Mouse (Mus musculus) cerebellum, adult 2 months (tissue): ENCODE data around the gene Zmynd15. TPM values are rescaled to one million over a fixed set of nuclear protein-coding genes. Genes with fewer than 3 reads are reported as not detected.
A peak's percentile ranks its signal among the peaks of the same experiment; 100 is the strongest.

ENCODE experiments used
- DNase-seq, 2 experiments: peaks; one replicate each; pipeline ENCODE4 v3.0.0; 2021
- H3K27ac ChIP-seq: fragments of 200-500 bp; 2 replicates; pipeline ENCODE4 v1.5.1; 2012; ENCODE audit warnings: low read length, control low read depth, inconsistent platforms; ENCODE audit not compliant: insufficient read depth
- H3K27me3 ChIP-seq: fragments of 200-500 bp; 2 replicates; pipeline ENCODE4 v1.6.1; 2012; ENCODE audit warnings: inconsistent platforms, mild to moderate bottlenecking, low read length, moderate library complexity; ENCODE audit not compliant: control insufficient read depth, insufficient read depth
- H3K4me1 ChIP-seq: fragments of 200-500 bp; 2 replicates; pipeline ENCODE4 v1.6.1; 2011; ENCODE audit warnings: low read length; ENCODE audit not compliant: control insufficient read depth, insufficient read depth
- H3K4me3 ChIP-seq: fragments of 200-500 bp; replicated peaks from 2 replicates; pipeline ENCODE3; 2011; ENCODE audit warnings: mild to moderate bottlenecking, low read depth, low read length, control low read depth; ENCODE audit not compliant: insufficient read depth
- CTCF ChIP-seq: fragments of 200-500 bp; IDR thresholded peaks from 2 replicates; pipeline ENCODE4 v1.5.1; 2011; ENCODE audit warnings: low read depth, mild to moderate bottlenecking, control low read depth, low read length, moderate library complexity, borderline replicate concordance; ENCODE audit not compliant: insufficient read depth
- POLR2A ChIP-seq: fragments of 200-500 bp; IDR thresholded peaks from 2 replicates; pipeline ENCODE4 v1.6.1; 2011; ENCODE audit warnings: low read length, control low read depth, borderline replicate concordance; ENCODE audit not compliant: insufficient read depth
- WGBS: fragments of 180-500 bp; shearing (Covaris S2); methylation state at CpG from one replicate; pipeline ENCODE4 v1.1.7; 2018; 5-methylcytosine and 5-hydroxymethylcytosine counted together
- polyA plus RNA-seq: library from polyadenylated mRNA; depleted of rRNA; stranded (reverse); fragments of >200 nt; gene quantifications from 2 replicates; pipeline ENCODE4 v1.2.3, GENCODE M21; 2012

Gene Zmynd15
- polyA plus RNA-seq, 1 experiment = 0.21 TPM

DNA sequence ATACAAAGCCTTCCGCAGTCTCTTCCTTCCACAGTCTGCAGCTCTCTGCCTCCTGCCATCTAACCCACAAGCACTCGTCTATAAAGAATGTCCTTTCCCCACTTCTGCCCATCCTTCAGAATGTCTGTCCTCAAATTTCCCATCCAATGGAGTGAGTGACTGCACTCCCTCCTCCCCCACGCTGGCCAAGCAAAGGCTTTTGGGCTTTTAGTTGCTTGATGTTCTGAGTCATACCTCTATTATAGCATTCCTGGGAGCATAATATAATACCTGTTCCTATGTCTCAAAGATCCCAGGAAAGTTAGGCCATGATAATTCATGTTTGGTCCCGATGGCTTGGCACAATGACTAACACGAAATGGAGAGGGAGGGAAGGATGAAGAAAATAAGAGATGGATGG is 27.7 kb upstream of the Zmynd15 start:
- Histone ChIP-seq H3K27ac (0 out of 2 replicates have a peak overlapping the region, but pooled peaks have one; percentile 10), H3K4me1 (peaks cover 6% of the 10 kb centered on the region), H3K27me3 (no peaks in the 10 kb centered on the region), H3K4me3 (no peak overlapping the region)
- TF ChIP-seq POLR2A (no peak), CTCF (no peak)
- 27% methylated on average over 5 of the region's 5 CpGs for WGBS
- peak in 1 of 2 experiments; percentile 37 for DNase-seq

DNA sequence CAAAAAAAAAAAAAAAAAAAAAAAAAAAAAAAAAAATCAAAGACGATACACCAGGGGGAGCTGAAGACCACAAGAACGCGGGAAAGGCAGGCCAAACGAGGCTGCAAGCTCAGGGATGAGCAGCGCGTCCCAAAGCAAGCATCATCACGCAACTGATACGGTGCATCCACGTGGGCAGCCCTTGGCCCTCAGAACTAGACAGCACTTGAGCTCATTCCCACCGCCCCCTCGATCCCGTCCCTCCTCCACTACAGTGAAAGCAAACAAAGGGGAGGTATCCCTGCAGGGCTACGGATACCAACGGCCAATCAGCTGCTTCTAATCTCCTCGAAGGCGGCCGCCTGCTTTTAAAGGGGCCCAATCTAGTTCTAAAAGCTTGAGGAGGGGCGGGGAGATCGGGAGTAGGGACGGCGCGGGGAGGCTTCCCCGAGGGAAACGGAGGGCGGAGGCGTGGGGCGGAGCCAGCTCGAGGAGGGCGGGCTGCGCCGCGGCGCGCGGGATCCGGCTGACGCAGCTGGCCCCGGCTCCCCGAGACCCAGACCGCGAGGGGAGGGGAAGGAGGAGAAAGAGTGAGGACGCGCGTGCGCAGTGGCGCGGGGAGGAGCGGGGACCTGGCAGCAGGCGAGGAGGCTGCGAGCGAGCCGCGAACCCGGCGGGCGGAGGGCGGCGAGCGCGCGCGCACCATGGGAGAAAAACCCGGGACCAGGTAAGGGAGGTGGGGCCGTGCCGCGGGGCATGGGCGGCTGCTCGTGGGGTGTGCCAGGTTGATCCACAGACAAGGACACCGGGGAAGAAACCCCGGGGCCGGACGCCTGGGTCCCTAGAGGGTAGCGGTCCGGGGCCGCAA is 27.0 kb upstream of the Zmynd15 start, which contains the start of gene Arrb2:
Gene Arrb2 (plus strand): TSS at position 588 of the 847 bp plus-strand sequence.
- peak within 1 kb of the TSS; percentile 32 for H3K27ac ChIP-seq
- DNase-seq = peak; percentile 99
- under 1% methylated on average over 73 of the region's 75 CpGs for WGBS
- TF ChIP-seq POLR2A (peak; percentile 80), CTCF (peak; percentile 80)
- H3K4me3 ChIP-seq = peak within 1 kb of the TSS; percentile 74
- no peaks in the 10 kb centered on the region for H3K27me3 ChIP-seq
- H3K4me1 ChIP-seq = peaks cover 6% of the 10 kb centered on the region

DNA sequence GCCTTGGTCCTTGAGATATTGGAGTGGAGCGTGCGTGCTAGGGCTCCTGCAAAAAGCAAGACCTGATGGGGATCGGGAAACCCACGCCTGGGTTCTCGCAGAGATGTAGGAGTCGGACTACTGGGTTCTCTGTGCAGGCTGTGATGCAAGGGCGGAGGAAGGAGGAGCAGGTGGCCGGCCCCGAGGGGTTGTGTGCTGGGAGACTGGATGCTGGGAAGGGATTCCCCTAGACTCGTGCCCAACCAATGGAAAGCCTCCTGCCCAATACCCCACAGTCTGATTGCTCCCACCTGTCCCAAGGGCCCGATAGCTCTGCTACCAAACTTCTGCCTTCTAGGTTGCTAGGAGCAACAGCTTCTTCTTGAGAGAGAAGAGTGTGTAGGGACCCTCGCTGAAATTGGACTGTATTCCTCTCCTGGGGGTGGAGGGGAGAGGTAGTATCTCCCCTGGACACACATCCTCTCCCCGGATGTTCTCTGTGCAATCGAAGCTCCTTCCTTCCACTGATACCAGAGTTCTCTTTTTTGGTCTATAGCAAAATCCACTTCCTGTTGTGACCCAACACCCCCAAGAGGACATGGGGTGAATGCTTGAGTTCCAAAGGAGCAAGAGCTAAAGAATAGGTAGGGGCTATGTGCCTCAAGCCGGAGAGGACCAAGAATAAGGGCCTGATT is 26.2 kb upstream of the Zmynd15 start:
- WGBS = 3% methylated on average over 15 of the region's 15 CpGs
- peak in 1 of 2 experiments; percentile 71 for DNase-seq

DNA sequence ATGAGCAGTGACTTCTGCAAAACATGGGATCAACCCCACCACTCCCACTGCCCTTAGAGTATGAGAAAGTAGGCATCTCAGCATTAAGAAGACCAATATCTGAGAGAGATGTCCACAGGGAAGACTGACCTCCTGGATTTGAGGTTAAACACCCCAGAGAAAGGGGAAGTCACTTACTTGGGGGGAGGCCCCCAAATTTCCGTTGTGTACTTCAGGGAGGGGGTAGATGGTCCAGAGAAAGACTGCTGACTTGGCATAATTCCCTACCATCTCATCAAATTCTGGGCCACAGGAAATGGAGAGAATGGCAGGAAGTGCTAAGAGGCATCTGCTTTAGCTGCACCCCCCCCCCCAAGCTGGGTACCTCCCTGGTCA is 25.7 kb upstream of the Zmynd15 start:
- WGBS = 31% methylated on average over 1 of the region's 1 CpGs
- Histone ChIP-seq H3K27me3 (no peaks in the 10 kb centered on the region), H3K4me1 (peaks cover 6% of the 10 kb centered on the region), H3K27ac (no peak overlapping the region), H3K4me3 (peak overlapping the region; percentile 65)
- DNase-seq = no peak
- TF ChIP-seq CTCF = no peak
- no peak for TF ChIP-seq POLR2A

More for the DNA sequence above, 26.2 kb upstream of the Zmynd15 start:
- Histone ChIP-seq H3K4me3 (peak overlapping the region; percentile 65), H3K27me3 (no peaks in the 10 kb centered on the region), H3K27ac (peak overlapping the region; percentile 32), H3K4me1 (peaks cover 6% of the 10 kb centered on the region)
- no peak for TF ChIP-seq POLR2A
- TF ChIP-seq CTCF = no peak

DNA sequence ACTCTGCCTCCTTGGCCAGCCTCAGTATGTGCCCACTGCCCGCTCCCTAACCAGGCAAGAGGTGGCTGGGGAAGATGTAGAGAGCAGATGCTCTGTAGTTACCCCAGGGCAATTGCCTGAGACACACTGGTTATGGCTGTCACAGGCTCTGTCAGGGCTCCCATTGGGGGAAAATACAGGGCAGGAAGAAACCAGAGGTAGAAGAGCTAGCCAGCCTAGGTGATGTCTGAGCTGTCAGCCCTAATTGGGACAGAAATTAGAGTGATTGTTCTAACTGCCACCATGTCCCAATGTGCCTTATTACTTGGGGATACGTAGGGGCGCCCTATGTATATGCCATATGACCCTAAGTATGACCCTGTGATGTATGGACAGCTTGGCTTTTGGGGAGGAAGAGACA is 25.3 kb upstream of the Zmynd15 start:
- no peak for DNase-seq
- no peaks in the 10 kb centered on the region for H3K27me3 ChIP-seq
- H3K27ac ChIP-seq = no peak overlapping the region
- no peak for TF ChIP-seq CTCF
- no peak for TF ChIP-seq POLR2A
- H3K4me3 ChIP-seq = no peak overlapping the region
- WGBS = 93% methylated on average over 3 of the region's 3 CpGs
- H3K4me1 ChIP-seq = peaks cover 6% of the 10 kb centered on the region

DNA sequence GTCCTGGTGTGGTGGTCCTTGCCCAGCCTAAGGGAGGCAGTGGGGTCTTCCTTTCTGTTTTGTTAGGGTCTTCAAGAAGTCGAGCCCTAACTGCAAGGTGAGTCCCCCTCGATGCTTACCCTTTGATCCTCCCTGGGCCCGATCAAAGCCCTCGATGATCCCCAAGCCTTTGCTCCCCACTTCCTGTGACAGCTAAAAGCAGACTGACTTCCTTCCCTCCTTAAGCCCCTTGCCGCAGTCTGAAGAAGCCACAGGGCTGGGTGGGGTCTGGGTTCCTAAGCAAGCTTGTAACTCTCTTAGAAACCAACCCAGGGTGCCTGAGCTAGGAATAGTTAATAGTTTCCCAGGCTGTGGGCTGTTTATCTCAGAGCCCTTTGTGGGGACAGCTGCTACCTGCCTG is 23.8 kb upstream of the Zmynd15 start:
- DNase-seq = no peak
- WGBS = 80% methylated on average over 5 of the region's 5 CpGs
- H3K4me3 ChIP-seq = no peak overlapping the region
- no peaks in the 10 kb centered on the region for H3K27me3 ChIP-seq
- TF ChIP-seq CTCF (no peak), POLR2A (no peak)
- no peak overlapping the region for H3K27ac ChIP-seq
- H3K4me1 ChIP-seq = peaks cover 6% of the 10 kb centered on the region

DNA sequence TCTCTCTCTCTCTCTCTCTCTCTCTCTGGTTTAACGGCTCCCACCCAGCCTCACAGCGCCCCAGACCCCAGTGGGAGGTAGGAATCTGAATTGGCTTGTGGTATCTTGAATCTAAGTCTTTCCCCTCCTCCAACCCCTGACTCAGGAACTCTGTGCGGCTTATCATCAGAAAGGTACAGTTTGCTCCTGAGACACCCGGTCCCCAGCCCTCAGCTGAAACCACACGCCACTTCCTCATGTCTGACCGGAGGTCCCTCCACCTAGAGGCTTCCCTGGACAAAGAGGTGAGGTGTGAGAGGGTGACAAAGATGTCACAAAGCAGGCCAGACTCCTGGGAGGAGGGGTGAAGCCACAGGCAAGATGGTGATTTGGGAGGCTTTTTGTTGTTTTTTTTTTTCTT is 21.8 kb upstream of the Zmynd15 start:
- Histone ChIP-seq H3K27me3 (no peaks in the 10 kb centered on the region), H3K4me1 (peaks cover 6% of the 10 kb centered on the region), H3K27ac (no peak overlapping the region), H3K4me3 (no peak overlapping the region)
- WGBS = 90% methylated on average over 6 of the region's 6 CpGs
- TF ChIP-seq CTCF = no peak
- no peak for DNase-seq
